Mouse (Mus musculus) forebrain, embryonic 11.5 days (tissue): ENCODE results near the gene Rrbp1. TPM values are rescaled to one million over a fixed set of nuclear protein-coding genes. Genes with fewer than 3 reads are reported as not detected.

Experiments
- ATAC-seq: fragments of 200-750 bp; cut with Nextera tagmentation; replicated peaks from 2 replicates; pipeline ENCODE4 v1.8.0; 2017; ENCODE audit warnings: moderate TSS enrichment; ENCODE audit not compliant: low FRiP score
- DNase-seq: peaks from one replicate; pipeline ENCODE4 v3.0.0-alpha.2; 2017; ENCODE audit warnings: low spot score
- H3K27ac ChIP-seq: fragments of 300-500 bp; sonication (generic); 2 replicates; pipeline ENCODE4 v1.5.1; 2014; ENCODE audit warnings: low read depth, low read length
- H3K27me3 ChIP-seq: fragments of 300-500 bp; sonication (generic); 2 replicates; pipeline ENCODE4 v1.6.1; 2014; ENCODE audit warnings: mild to moderate bottlenecking, low read length, mixed read lengths; ENCODE audit not compliant: control insufficient read depth, insufficient read depth
- H3K36me3 ChIP-seq: fragments of 300-500 bp; sonication (generic); 2 replicates; pipeline ENCODE4 v1.6.1; 2014; ENCODE audit warnings: mild to moderate bottlenecking, low read length, moderate library complexity, mixed read lengths; ENCODE audit not compliant: control insufficient read depth, insufficient read depth
- H3K4me1 ChIP-seq: fragments of 300-500 bp; sonication (generic); replicated peaks from 2 replicates; pipeline ENCODE4 v1.6.1; 2014; ENCODE audit warnings: low read length, mixed read lengths; ENCODE audit not compliant: control insufficient read depth, insufficient read depth
- H3K4me2 ChIP-seq: fragments of 300-500 bp; sonication (generic); 2 replicates; pipeline ENCODE4 v1.6.1; 2014; ENCODE audit warnings: low read depth, mild to moderate bottlenecking, low read length, moderate library complexity, mixed read lengths; ENCODE audit not compliant: severe bottlenecking
- H3K4me3 ChIP-seq: fragments of 300-500 bp; sonication (generic); 2 replicates; pipeline ENCODE4 v1.5.1; 2014; ENCODE audit warnings: low read depth, low read length
- H3K9ac ChIP-seq: fragments of 300-500 bp; sonication (generic); 2 replicates; pipeline ENCODE4 v1.6.1; 2014; ENCODE audit warnings: low read length
- H3K9me3 ChIP-seq: fragments of 300-500 bp; sonication (generic); 2 replicates; pipeline ENCODE4 v1.6.1; 2016; ENCODE audit warnings: low read length, mixed read lengths; ENCODE audit not compliant: control insufficient read depth
- WGBS: fragments of 180-500 bp; shearing (Covaris S2); extraction: QIAGEN DNeasy Blood & Tissue Kit; methylation state at CpG from one replicate; pipeline ENCODE4 v1.1.7; 2014; 5-methylcytosine and 5-hydroxymethylcytosine counted together
- polyA plus RNA-seq: library from polyadenylated mRNA; unstranded; fragments of >200 nt; fragmentation: Nextera tagmentation; extraction: Ambion mirVana; gene quantifications from 2 replicates; pipeline ENCODE4 v1.2.1, GENCODE M21; 2014

The Rrbp1 gene
- polyA plus RNA-seq, 1 experiment from 2014 or later, result 30.0 TPM

DNA sequence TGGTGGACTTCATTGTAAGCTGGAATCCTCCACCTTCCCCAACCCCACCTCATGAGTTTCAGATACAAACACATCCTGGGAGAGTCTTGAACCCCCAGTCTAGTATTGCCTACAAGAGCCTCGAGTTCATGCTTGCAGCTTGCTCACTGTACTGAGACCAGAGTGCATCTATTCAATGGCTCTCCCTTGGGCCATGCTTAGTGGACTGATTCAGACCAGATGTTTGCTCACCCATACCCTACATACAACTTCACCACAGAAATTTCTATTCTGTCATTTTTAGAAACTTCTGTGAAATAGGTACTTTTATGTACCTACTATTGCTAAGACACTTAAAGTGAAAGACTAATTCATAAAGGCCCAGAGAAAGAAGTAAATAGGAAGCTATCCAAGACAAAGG lies 18.1 kb downstream of the Rrbp1 start:
- no peaks in the 10 kb centered on the region for H3K36me3 ChIP-seq
- no peak overlapping the region for H3K27ac ChIP-seq
- DNase-seq (no peak), ATAC-seq (no peak)
- no peak overlapping the region for H3K4me2 ChIP-seq
- no peaks in the 10 kb centered on the region for H3K27me3 ChIP-seq
- no peak overlapping the region for H3K4me3 ChIP-seq
- no peaks in the 10 kb centered on the region for H3K9me3 ChIP-seq
- WGBS, result 96% methylated on average over 1 of the region's 1 CpGs
- H3K4me1 ChIP-seq, result no peaks in the 10 kb centered on the region
- H3K9ac ChIP-seq, result no peak overlapping the region

DNA sequence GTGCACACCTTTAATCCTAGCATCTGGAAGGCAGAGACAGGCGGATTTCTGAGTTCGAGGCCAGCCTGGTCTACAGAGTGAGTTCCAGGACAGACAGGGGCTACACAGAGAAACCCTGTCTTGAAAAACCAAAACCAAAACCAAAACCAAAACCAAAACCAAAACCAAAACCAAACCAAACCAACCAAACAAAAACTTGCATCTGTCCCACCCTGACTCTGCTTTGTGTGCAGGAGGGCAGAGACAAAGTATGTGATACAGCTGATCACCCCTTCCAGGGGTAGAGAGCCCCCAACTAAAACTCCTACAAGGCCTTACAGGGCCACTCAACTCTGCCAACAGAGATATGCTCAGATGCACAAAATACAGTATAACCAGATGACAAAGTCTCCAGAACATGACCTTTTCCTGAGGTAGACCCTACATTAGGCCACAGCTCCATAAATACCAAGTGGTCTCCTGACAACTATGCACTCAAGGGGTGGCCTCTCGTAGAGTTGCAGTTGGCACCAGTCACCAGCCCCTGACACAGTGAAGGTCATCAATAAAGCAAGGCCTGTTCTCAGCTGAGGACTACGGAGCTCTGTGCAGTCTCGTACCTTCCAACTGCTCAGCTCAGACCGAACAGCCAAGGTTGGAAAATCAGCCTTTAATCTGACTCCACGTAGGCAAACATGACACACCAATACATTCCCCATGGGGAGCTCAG lies 18.9 kb downstream of the Rrbp1 start:
- WGBS, result 94% methylated on average over 7 of the region's 7 CpGs

DNA sequence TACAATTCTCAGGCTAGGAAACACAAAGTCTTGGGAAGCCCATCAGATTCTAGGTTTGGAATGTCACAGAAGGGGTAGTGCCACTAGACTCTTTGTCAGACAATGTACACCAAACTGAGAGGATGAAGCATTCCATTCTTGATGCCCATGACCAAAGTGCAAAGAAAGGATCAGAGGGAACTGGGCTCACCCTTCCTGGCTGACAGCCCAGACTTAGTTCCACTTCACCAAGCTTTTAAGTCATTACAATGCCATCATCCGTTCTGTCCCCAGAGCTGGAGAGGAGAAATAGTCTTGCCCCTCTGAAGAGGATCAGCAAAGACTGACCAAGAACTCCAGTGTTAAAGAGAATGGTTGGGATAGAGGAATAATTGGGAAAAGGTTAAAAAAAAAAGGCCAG lies 20.1 kb downstream of the Rrbp1 start:
- no peak for ATAC-seq
- no peaks in the 10 kb centered on the region for H3K9me3 ChIP-seq

More for the DNA sequence above, 18.9 kb downstream of the Rrbp1 start:
- H3K4me2 ChIP-seq, result no peak overlapping the region
- H3K9ac ChIP-seq, result no peak overlapping the region
- H3K4me3 ChIP-seq, result no peak overlapping the region
- H3K9me3 ChIP-seq, result no peaks in the 10 kb centered on the region
- DNase-seq, result no peak
- H3K27ac ChIP-seq, result no peak overlapping the region
- no peaks in the 10 kb centered on the region for H3K36me3 ChIP-seq
- no peaks in the 10 kb centered on the region for H3K4me1 ChIP-seq
- no peaks in the 10 kb centered on the region for H3K27me3 ChIP-seq
- no peak for ATAC-seq

DNA sequence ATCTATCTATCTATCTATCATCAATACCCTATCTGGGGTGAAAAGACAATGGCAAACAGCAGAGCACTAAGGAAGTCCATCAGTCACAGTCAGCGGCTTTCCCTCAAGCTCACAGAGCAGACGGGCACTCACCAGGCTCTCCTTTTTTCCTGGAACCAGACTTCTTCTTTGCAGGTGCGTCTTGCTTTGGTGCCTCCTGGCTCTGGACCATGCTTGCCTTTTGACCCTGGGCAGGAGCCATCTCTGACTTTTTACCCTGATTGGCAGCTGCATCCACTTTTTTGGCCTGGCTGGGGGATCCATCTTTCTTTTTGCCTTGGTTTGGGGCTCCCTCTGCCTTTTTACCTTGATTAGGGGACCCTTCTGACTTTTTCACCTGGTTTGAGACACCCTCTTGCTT lies 23.0 kb downstream of the Rrbp1 start:
- H3K9me3 ChIP-seq, result no peaks in the 10 kb centered on the region
- H3K4me3 ChIP-seq, result no peak overlapping the region
- no peak overlapping the region for H3K27ac ChIP-seq
- H3K27me3 ChIP-seq, result no peaks in the 10 kb centered on the region
- no peak for ATAC-seq
- H3K4me1 ChIP-seq, result no peaks in the 10 kb centered on the region
- WGBS, result 86% methylated on average over 3 of the region's 3 CpGs
- no peaks in the 10 kb centered on the region for H3K36me3 ChIP-seq
- no peak overlapping the region for H3K9ac ChIP-seq
- H3K4me2 ChIP-seq, result no peak overlapping the region
- DNase-seq, result no peak

More for the DNA sequence above, 20.1 kb downstream of the Rrbp1 start:
- Histone ChIP-seq H3K4me3 (no peak overlapping the region), H3K4me1 (no peaks in the 10 kb centered on the region), H3K27me3 (no peaks in the 10 kb centered on the region), H3K36me3 (no peaks in the 10 kb centered on the region), H3K27ac (no peak overlapping the region), H3K9ac (no peak overlapping the region), H3K4me2 (no peak overlapping the region)
- DNase-seq, result no peak
- 32% methylated on average over 1 of the region's 1 CpGs for WGBS

DNA sequence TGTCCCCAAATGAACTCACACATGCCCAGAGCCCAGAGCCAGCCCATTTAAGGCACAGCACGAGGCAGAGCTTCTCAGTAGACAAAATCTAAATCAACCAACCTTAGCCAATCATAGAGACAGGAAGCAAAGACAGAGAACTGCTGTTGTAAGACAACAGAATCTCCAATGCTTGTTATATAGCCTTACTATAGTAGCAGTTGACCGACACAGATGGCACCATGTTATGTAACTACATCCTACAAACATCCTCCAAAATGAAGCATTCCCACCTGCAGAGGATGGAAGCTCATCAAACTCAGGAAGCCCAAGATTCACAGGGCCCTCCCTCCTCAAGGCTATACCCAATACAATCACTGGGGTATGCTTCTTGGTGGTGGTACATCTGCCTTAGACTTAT lies 23.6 kb downstream of the Rrbp1 start:
- Histone ChIP-seq H3K4me3 (no peak overlapping the region), H3K9me3 (no peaks in the 10 kb centered on the region), H3K9ac (no peak overlapping the region), H3K36me3 (no peaks in the 10 kb centered on the region), H3K4me1 (no peaks in the 10 kb centered on the region), H3K27me3 (no peaks in the 10 kb centered on the region), H3K27ac (no peak overlapping the region), H3K4me2 (no peak overlapping the region)
- DNase-seq, result no peak
- 83% methylated on average over 2 of the region's 2 CpGs for WGBS
- no peak for ATAC-seq

DNA sequence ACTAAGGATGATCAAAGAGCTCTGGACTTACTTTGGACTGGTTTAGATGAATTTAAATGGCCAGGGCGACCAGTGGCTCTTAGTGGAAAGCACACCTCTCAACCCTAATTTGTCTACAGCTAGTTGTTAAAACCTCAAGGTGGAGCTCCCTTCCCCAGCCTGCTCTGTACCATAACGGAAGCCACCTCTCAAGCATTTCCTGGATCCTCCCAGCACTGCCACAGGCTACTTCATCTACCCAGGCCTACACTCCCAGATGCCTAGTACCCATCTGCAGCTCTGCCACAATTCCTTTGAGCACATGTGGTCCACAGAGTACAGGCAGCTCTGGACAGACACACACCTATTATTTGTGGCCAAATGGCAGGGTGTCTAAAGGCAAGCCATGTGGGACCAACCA lies 27.6 kb downstream of the Rrbp1 start:
- ATAC-seq (no peak), DNase-seq (no peak)
- Histone ChIP-seq H3K4me3 (no peak overlapping the region), H3K9me3 (no peaks in the 10 kb centered on the region), H3K27me3 (no peaks in the 10 kb centered on the region), H3K4me1 (no peaks in the 10 kb centered on the region), H3K36me3 (no peaks in the 10 kb centered on the region), H3K27ac (no peak overlapping the region), H3K9ac (no peak overlapping the region), H3K4me2 (no peak overlapping the region)
- 66% methylated on average over 2 of the region's 2 CpGs for WGBS

DNA sequence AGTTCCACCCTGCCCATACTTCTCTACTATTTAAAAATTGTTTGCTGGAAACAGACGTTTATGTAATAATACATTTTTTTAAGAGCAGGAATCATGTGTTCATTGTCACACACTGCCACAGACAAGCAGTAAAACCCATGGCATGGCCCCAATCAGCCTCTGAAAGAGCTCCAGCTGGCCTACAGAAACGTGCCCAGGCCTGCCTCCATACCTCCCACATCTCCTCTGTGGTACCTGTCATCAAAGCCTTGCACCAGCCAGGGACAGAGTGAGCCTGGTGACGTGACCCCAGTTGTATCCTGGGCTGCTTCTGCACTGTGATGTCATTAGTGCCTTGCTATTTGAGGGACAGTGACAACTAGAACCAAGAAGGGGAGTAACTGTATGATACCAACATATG lies 28.2 kb downstream of the Rrbp1 start:
- no peak overlapping the region for H3K4me3 ChIP-seq
- WGBS, result 68% methylated on average over 3 of the region's 3 CpGs
- H3K36me3 ChIP-seq, result no peaks in the 10 kb centered on the region
- no peak for ATAC-seq
- no peak for DNase-seq
- H3K9me3 ChIP-seq, result no peaks in the 10 kb centered on the region
- no peaks in the 10 kb centered on the region for H3K4me1 ChIP-seq
- no peak overlapping the region for H3K4me2 ChIP-seq
- no peak overlapping the region for H3K27ac ChIP-seq
- no peak overlapping the region for H3K9ac ChIP-seq
- H3K27me3 ChIP-seq, result no peaks in the 10 kb centered on the region

DNA sequence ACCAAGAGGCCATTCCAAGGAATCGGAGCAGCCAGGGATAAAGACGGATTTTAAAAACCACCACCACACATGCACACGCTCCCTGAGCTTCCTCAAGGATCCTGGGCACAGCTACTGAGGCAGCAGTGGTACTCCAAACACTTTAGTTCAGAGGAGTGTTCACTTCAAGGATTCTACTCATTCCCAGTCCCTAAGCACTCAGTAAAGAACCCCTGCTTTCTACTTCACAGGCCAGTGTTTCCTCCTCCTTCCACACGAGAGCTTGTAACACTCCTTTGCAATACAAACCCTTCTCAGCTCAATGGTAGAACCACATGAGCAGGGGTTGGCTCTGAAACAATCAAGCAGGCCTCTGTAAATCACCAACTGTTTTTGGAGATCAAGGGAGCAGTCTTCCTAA lies 28.9 kb downstream of the Rrbp1 start:
- Histone ChIP-seq H3K27me3 (no peaks in the 10 kb centered on the region), H3K4me3 (no peak overlapping the region), H3K36me3 (no peaks in the 10 kb centered on the region), H3K4me2 (no peak overlapping the region), H3K9ac (no peak overlapping the region), H3K4me1 (no peaks in the 10 kb centered on the region), H3K27ac (no peak overlapping the region), H3K9me3 (no peaks in the 10 kb centered on the region)
- DNase-seq (no peak), ATAC-seq (no peak)
- WGBS, result 82% methylated on average over 4 of the region's 4 CpGs

DNA sequence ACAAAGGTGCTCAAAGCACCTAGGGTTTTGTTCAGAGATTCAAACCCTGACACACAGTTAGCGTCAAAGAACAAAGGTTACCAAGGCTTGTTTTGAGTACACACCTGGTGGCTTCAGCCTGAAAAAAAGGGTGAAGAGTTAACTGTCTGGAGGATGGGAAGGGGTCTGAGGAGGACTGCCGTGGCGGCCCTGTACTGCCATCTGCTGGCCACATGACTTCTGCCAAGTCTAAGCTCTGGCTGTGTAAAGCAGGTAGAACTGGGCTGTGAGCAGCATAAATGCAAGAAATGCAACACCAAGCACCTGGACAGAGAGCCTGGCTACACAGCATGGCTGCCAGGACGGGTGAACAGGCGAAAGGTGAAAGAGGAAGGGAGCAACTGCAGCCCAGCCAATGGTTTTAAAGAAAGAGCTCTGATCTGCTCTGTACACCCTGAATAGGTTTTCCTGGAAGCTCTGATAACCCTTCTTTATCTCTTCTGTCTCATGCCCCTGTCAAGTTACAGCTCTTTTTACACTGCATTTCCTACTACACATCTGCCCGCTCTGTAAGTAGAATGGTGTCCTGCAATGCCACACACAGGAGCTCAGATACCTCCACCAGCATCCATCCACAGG lies 30.2 kb downstream of the Rrbp1 start:
- 34% methylated on average over 6 of the region's 6 CpGs for WGBS
- no peaks in the 10 kb centered on the region for H3K36me3 ChIP-seq
- no peaks in the 10 kb centered on the region for H3K27me3 ChIP-seq
- no peaks in the 10 kb centered on the region for H3K4me1 ChIP-seq
- no peak overlapping the region for H3K9ac ChIP-seq
- no peak overlapping the region for H3K27ac ChIP-seq
- H3K9me3 ChIP-seq, result no peaks in the 10 kb centered on the region
- ATAC-seq, result peak; percentile 84
- H3K4me2 ChIP-seq, result no peak overlapping the region
- H3K4me3 ChIP-seq, result no peak overlapping the region
- DNase-seq, result peak; percentile 79
